Mouse (Mus musculus) limb, embryonic 13.5 days (tissue): Measurements from ENCODE around the gene Cntln. TPM values are rescaled to one million over a fixed set of nuclear protein-coding genes. Genes with fewer than 3 reads are reported as not detected.

Experiments
- ATAC-seq: fragments of 200-750 bp; cut with Nextera tagmentation; 2 replicates; pipeline ENCODE4 v1.8.0; 2017; ENCODE audit warnings: low read depth, moderate number of reproducible peaks, moderate TSS enrichment; ENCODE audit not compliant: low FRiP score
- H3K27ac ChIP-seq: fragments of 300-500 bp; sonication (generic); 2 replicates; pipeline ENCODE4 v1.5.1; 2015; ENCODE audit warnings: inconsistent platforms, mild to moderate bottlenecking, moderate library complexity
- H3K27me3 ChIP-seq: fragments of 300-500 bp; sonication (generic); 2 replicates; pipeline ENCODE4 v1.6.1; 2015; ENCODE audit warnings: mild to moderate bottlenecking, inconsistent platforms
- H3K36me3 ChIP-seq: fragments of 300-500 bp; sonication (generic); 2 replicates; pipeline ENCODE4 v1.6.1; 2015; ENCODE audit warnings: inconsistent platforms, mild to moderate bottlenecking, moderate library complexity
- H3K4me1 ChIP-seq: fragments of 300-500 bp; sonication (generic); 2 replicates; pipeline ENCODE4 v1.6.1; 2015; ENCODE audit warnings: inconsistent platforms
- H3K4me2 ChIP-seq: fragments of 300-500 bp; sonication (generic); replicated peaks from 2 replicates; pipeline ENCODE4 v1.6.1; 2015; ENCODE audit warnings: inconsistent platforms, mild to moderate bottlenecking, moderate library complexity
- H3K4me3 ChIP-seq: fragments of 300-500 bp; sonication (generic); 2 replicates; pipeline ENCODE4 v1.5.1; 2015; ENCODE audit warnings: moderate library complexity, mild to moderate bottlenecking, inconsistent platforms
- H3K9ac ChIP-seq: fragments of 300-500 bp; sonication (generic); 2 replicates; pipeline ENCODE4 v1.6.1; 2015; ENCODE audit warnings: mild to moderate bottlenecking, inconsistent platforms
- H3K9me3 ChIP-seq: fragments of 300-500 bp; sonication (generic); 2 replicates; pipeline ENCODE4 v1.6.1; 2016; ENCODE audit warnings: inconsistent platforms
- WGBS: fragments of 180-500 bp; shearing (Covaris S2); methylation state at CpG from one replicate; pipeline ENCODE4 v1.1.7; 2015; 5-methylcytosine and 5-hydroxymethylcytosine counted together
- polyA plus RNA-seq: library from polyadenylated mRNA; unstranded; fragments of >200 nt; fragmentation: Nextera tagmentation; extraction: Ambion mirVana; gene quantifications from 2 replicates; pipeline ENCODE4 v1.2.1, GENCODE M21; 2015

The Cntln gene
- polyA plus RNA-seq, 1 experiment from 2014 or later = 13.6 TPM

DNA sequence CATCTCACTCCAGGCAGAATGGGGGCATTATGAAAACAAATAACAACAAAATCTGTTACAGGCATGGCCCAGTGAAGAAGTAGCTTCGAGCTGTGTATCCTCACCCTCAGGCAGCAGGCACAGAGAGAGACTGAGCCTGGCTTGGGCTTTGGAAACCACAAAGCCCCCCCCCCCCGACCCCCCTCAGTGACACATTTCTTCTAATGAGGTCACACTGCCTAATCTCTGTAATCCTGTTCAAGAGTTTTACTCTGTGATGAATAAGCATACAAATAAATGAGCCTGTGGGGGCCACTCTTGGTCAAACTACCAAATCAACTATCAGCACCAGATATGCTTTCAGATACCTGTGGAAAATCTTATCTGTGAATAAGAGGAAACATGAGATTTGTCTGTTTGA, 177.6 kb downstream of the Cntln start:
- Histone ChIP-seq H3K4me2 (no peak overlapping the region), H3K27me3 (no peaks in the 10 kb centered on the region), H3K9me3 (no peaks in the 10 kb centered on the region), H3K9ac (no peak overlapping the region), H3K4me1 (no peaks in the 10 kb centered on the region), H3K4me3 (no peak overlapping the region), H3K36me3 (no peaks in the 10 kb centered on the region), H3K27ac (no peak overlapping the region)
- WGBS = 66% methylated on average over 2 of the region's 2 CpGs
- no peak for ATAC-seq

DNA sequence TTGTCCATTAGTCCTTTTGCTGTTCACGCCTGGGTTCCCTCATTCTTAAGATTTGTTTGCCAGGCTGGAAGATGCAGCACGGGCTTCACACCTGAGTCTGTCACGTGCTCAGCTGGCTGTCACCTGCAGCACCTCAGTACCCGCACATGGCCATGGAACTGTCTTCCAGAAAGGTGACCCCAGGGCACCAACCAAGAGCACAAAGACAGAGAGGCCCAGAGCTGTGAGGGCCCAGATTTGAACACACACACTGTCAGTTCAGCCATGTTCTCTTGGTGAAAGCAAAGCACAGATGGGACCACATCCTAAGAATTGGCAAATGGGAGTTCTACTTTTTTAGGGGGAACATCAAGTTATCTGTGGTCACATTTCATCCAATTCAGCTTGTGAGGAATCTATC, 211.9 kb downstream of the Cntln start:
- WGBS = 82% methylated on average over 4 of the region's 4 CpGs
- no peak for ATAC-seq
- Histone ChIP-seq H3K4me2 (no peak overlapping the region), H3K27ac (no peak overlapping the region), H3K9me3 (no peaks in the 10 kb centered on the region), H3K4me1 (no peaks in the 10 kb centered on the region), H3K27me3 (no peaks in the 10 kb centered on the region), H3K9ac (no peak overlapping the region), H3K4me3 (no peak overlapping the region), H3K36me3 (peaks cover 11% of the 10 kb centered on the region; the same call in 1 of the 2 replicates)

DNA sequence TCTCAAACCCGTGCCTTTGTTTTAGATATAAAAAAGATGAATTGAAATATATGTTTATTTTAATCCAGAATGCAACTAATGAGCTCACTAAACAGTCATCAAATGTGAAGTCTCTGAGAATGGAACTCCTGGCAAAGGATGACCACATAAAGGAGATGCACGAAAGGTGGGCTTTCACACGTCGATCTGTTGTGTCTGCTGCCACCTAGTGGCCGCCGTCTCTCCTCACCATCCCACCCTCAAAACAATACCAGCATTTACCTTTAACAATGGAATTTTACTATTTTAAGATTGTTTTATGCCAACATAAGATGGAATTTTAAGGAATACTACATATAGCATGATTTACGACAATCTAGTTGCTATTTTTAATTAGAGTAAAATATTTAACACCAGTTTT, 212.6 kb downstream of the Cntln start:
- H3K4me1 ChIP-seq = no peaks in the 10 kb centered on the region
- H3K27me3 ChIP-seq = no peaks in the 10 kb centered on the region
- no peak overlapping the region for H3K9ac ChIP-seq
- no peak for ATAC-seq
- no peak overlapping the region for H3K4me2 ChIP-seq
- 13% methylated on average over 7 of the region's 7 CpGs for WGBS
- no peak overlapping the region for H3K4me3 ChIP-seq
- H3K36me3 ChIP-seq = peaks cover 15% of the 10 kb centered on the region; the same call in 1 of the 2 replicates
- no peak overlapping the region for H3K27ac ChIP-seq
- H3K9me3 ChIP-seq = no peaks in the 10 kb centered on the region

DNA sequence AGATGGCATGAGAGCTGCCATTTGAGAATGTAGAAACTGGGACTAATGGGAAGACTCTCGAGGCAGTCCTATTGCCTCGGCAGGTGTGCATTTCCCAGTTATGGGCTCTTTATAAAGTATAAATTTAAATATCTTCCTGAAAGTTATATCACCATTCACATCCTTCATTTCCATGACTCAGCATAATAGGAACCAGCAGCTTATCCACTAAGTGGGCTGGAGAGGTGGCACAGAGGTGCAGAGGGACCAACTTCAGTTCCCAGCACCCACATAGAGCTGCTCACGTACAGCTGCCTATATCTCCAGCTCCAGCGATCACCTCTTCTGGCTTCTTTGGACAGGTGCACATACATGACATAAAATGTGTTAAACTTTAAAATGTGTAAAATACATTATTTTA, 218.1 kb downstream of the Cntln start:
- whole genome bisulfite sequencing = 89% methylated on average over 4 of the region's 4 CpGs
- Histone ChIP-seq H3K4me1 (no peaks in the 10 kb centered on the region), H3K27ac (no peak overlapping the region), H3K36me3 (peaks cover 22% of the 10 kb centered on the region), H3K4me3 (no peak overlapping the region), H3K9me3 (no peaks in the 10 kb centered on the region), H3K27me3 (no peaks in the 10 kb centered on the region), H3K4me2 (no peak overlapping the region), H3K9ac (no peak overlapping the region)
- ATAC-seq = no peak

DNA sequence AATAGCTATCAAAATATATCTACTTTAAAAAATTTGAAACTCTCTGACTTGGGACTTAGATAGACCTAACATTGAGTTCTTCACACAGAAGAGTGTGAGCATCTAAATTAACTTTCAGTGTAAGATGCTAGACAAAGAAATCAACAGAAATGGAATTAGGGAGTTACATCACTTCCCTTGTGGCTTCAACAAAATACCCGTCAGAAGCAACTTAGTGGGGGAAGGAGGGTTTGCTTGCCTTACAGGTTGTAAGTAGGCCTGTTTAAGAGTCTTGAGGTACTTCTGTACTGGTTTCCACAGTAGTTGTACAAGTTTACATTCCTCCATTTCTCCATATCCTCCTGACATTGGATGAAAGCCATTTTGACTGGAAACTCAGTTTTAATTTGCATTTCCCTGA, 222.3 kb downstream of the Cntln start:
- Histone ChIP-seq H3K9me3 (no peaks in the 10 kb centered on the region), H3K4me1 (no peaks in the 10 kb centered on the region), H3K9ac (no peak overlapping the region), H3K4me2 (no peak overlapping the region), H3K27me3 (no peaks in the 10 kb centered on the region), H3K4me3 (no peak overlapping the region), H3K27ac (no peak overlapping the region), H3K36me3 (peaks cover 14% of the 10 kb centered on the region)
- no peak for ATAC-seq
- 72% methylated on average over 1 of the region's 1 CpGs for WGBS

DNA sequence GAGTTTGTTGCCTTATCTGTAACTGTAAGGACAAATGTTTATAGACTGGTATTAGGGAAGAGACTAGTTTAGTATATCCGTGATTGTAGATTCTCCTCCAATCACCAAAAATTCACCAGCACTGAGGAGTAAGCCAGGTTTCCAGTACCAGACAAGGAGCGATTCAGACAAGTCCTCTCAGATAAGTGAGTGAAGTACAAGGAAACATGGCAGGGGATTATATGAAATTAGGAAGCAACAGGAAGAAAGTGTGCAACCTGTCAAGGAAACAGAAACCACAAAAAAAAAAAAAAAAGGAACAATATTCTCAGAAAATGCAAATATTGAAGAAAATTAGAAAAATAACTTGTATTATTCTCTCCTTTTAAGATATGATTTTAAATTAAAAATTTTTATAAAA, 222.9 kb downstream of the Cntln start:
- Histone ChIP-seq H3K9ac (no peak overlapping the region), H3K4me3 (no peak overlapping the region), H3K27me3 (no peaks in the 10 kb centered on the region), H3K4me2 (no peak overlapping the region), H3K27ac (no peak overlapping the region), H3K36me3 (peaks cover 8% of the 10 kb centered on the region), H3K9me3 (no peaks in the 10 kb centered on the region), H3K4me1 (no peaks in the 10 kb centered on the region)
- 83% methylated on average over 2 of the region's 2 CpGs for WGBS
- no peak for ATAC-seq

DNA sequence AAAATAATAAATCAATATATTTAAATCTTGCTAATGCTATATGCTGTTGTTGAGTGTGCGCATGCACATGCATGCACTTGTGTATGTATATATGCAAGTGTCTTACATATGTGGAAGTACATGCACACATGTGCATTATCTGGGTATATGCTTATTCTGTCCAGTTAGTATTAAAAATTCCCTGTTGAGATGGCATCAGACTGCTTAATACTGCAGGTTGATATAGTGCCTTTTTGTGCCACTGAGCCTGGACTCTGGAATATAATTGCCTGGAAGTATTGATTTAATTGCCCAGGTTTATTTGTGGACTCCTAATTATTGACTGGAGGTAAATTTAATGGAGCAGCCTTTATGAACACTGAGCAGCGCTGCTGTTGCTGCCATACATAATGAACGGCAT, 236.2 kb downstream of the Cntln start:
- WGBS = 56% methylated on average over 3 of the region's 3 CpGs
- H3K4me1 ChIP-seq = no peaks in the 10 kb centered on the region

DNA sequence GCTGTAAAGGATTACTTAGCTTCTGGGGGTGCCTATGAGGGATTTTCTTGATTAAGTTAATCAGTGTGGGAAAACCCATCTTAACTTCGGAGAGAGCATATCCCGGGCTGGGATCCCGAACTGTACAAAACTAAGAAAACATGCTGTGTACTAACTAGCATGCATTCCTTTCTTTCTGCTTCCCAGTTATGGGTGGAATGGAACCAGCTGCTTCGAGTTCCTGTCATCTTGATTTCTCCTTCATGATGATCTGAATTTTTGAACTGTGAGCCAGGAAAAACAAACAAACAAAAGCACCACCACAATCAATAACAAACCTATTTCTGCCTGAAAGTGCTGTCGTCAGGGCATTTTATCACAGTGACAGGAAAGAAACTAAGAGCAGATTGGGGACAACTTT, 265.6 kb downstream of the Cntln start:
- 73% methylated on average over 5 of the region's 5 CpGs for WGBS
- Histone ChIP-seq H3K4me1 (no peaks in the 10 kb centered on the region), H3K9ac (no peak overlapping the region), H3K9me3 (no peaks in the 10 kb centered on the region), H3K27ac (no peak overlapping the region), H3K36me3 (no peaks in the 10 kb centered on the region), H3K27me3 (no peaks in the 10 kb centered on the region), H3K4me3 (no peak overlapping the region), H3K4me2 (no peak overlapping the region)
- ATAC-seq = no peak

More for the DNA sequence above, 236.2 kb downstream of the Cntln start:
- Histone ChIP-seq H3K36me3 (peaks cover 4% of the 10 kb centered on the region; the same call in 1 of the 2 replicates), H3K27ac (no peak overlapping the region), H3K4me2 (no peak overlapping the region), H3K9ac (no peak overlapping the region), H3K27me3 (no peaks in the 10 kb centered on the region), H3K9me3 (no peaks in the 10 kb centered on the region), H3K4me3 (no peak overlapping the region)
- ATAC-seq = no peak

DNA sequence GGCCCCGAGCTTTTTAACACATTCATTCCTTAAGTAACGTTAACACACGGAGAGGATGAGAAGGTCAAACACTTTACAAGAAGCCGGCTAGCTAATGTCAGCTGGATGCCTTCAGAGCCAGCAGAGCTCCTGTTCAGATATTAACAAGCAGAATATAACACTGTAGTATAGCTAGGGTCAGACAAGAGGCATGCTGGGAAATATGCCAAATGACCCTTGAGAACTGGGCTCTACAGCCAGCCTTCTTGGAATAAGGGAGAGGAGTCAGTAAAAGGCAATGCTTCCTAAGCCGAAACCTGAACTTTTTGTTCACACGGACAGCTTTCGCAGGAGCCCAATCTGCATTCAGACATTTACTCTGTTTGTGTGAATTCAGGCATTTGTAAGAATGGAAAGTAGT, 267.8 kb downstream of the Cntln start:
- Histone ChIP-seq H3K27ac (no peak overlapping the region), H3K4me2 (no peak overlapping the region), H3K9me3 (no peaks in the 10 kb centered on the region), H3K9ac (no peak overlapping the region), H3K4me1 (no peaks in the 10 kb centered on the region), H3K4me3 (no peak overlapping the region), H3K27me3 (no peaks in the 10 kb centered on the region), H3K36me3 (no peaks in the 10 kb centered on the region)
- WGBS = 80% methylated on average over 7 of the region's 7 CpGs
- ATAC-seq = no peak

DNA sequence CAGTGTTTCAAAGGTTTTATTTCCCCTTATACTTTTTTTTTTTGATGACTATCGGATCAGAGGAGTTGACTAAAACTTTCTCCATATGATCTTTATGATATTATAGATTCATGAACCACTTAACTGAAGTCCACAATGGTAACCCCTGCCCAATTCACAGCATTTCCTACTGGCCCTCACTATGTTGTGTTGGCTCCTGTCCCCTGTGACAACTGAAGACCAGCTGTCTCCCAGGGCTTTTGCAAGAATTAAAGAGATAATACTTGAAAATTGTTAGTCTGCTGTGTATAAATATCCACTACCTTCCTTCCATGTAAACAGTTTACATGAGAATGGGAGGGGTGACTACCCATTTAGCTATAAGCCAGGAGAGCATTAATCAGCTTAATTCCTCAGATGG, 270.3 kb downstream of the Cntln start:
- no peak for ATAC-seq
- Histone ChIP-seq H3K4me2 (no peak overlapping the region), H3K9me3 (no peaks in the 10 kb centered on the region), H3K27ac (no peak overlapping the region), H3K36me3 (no peaks in the 10 kb centered on the region), H3K27me3 (no peaks in the 10 kb centered on the region), H3K4me1 (no peaks in the 10 kb centered on the region), H3K9ac (no peak overlapping the region), H3K4me3 (no peak overlapping the region)
- WGBS = 78% methylated on average over 1 of the region's 1 CpGs

DNA sequence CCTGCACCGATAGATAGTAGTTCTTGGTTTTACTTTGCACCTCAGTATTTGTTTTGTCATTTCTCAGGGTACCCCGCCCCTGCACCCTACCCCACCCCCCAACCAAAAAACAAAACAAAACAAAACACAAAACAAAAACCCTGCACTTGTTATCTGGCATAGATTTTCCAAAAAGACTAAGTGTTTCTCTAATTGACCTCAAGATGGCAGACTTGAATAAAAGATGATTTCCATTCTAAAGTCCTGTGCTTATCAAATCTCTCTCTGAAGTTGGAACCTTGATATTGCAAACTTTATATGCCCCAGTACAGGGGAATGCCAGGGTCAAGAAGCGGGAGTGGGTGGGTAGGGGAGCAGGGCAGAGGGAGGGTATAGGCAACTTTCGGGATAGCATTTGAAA, 277.0 kb downstream of the Cntln start:
- H3K4me2 ChIP-seq = no peak overlapping the region
- no peaks in the 10 kb centered on the region for H3K4me1 ChIP-seq
- no peak overlapping the region for H3K4me3 ChIP-seq
- WGBS = 61% methylated on average over 4 of the region's 4 CpGs
- H3K27me3 ChIP-seq = 0 out of 2 replicates have a peak, but pooled peaks cover 3% of the 10 kb centered on the region
- no peak for ATAC-seq
- H3K36me3 ChIP-seq = no peaks in the 10 kb centered on the region
- H3K27ac ChIP-seq = no peak overlapping the region
- H3K9ac ChIP-seq = no peak overlapping the region
- H3K9me3 ChIP-seq = no peaks in the 10 kb centered on the region

DNA sequence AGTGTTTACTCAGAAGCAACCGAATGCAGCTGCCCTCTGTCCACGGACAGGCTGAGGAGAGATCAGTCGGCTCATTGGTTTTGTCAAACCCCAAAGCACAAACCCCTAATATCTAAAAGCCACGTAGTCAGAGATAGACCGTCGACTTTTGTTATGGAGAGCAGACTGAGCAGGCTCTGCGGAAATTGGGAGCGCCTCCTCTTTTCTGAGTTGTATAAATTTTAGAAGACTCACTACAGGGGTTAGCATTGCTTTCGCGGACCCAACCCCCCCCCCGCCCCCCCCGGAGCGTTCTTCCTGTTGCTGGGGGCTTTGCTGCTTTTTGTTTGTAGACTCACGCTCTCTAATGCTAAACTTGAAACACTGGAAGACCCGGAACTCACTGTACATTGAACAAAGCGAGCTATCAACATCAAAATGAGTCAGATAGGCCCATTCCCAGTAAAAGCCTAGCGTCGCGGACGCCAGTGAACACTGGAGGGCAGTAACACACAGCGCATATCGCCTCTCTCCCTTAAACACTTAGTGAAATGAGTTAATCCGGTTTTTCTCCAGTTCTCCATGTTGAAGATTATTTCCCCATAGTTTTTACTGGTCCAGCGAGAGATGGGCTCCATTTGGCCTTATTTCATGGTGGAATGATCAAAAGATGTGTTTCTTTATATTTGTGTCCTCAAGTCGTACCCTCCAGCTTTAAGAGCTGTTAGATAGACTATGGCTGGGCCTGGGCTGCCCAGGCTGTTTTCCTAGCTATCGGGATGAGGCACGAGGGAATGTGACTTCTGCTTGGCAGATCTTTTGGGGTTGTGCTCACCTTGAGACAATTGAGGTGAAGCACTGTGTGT, 278.6 kb downstream of the Cntln start:
- 32% methylated on average over 27 of the region's 27 CpGs for WGBS

DNA sequence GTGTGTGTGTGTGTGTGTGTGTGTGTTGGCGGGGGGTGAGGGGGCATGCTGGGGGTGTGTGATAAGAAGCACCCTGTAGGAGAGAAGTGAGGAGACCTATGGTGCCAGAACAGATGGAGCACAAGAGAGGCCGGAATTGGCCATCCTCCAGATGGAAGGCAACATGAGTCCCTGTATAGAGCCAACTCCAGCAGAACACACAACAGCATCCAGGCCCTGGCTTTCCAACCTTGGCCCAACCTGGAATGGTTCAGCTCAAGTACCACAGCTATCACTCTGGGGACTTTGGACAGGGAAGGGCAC, 279.2 kb downstream of the Cntln start:
- no peak overlapping the region for H3K27ac ChIP-seq
- H3K4me3 ChIP-seq = no peak overlapping the region
- H3K9me3 ChIP-seq = no peaks in the 10 kb centered on the region
- H3K36me3 ChIP-seq = no peaks in the 10 kb centered on the region
- 78% methylated on average over 2 of the region's 2 CpGs for WGBS
- H3K27me3 ChIP-seq = 0 out of 2 replicates have a peak, but pooled peaks cover 3% of the 10 kb centered on the region
- H3K4me2 ChIP-seq = no peak overlapping the region
- ATAC-seq = no peak
- no peaks in the 10 kb centered on the region for H3K4me1 ChIP-seq
- no peak overlapping the region for H3K9ac ChIP-seq

More for the DNA sequence above, 278.6 kb downstream of the Cntln start:
- Histone ChIP-seq H3K4me2 (peak overlapping the region; percentile 45), H3K9me3 (no peaks in the 10 kb centered on the region), H3K9ac (no peak overlapping the region), H3K4me3 (no peak overlapping the region), H3K36me3 (no peaks in the 10 kb centered on the region), H3K27ac (no peak overlapping the region), H3K4me1 (no peaks in the 10 kb centered on the region), H3K27me3 (0 out of 2 replicates have a peak, but pooled peaks cover 3% of the 10 kb centered on the region)
- ATAC-seq = peak; percentile 57; the same call in 1 of the 2 replicates
